Mouse (Mus musculus) mouse embryonic stem cell (cell line): ENCODE measurements at regions not wholly inside any gene's neighbourhood (a gene's known extent, or its start where the extent isn't known, plus 50 kb on each side); places are given as distances from the start of the nearest gene placed in this dataset.

Experiments
- in situ Hi-C, 2 experiments: fragments of 300-500 bp; cut with MboI; formaldehyde crosslinking; loops; 1 replicate in 1 of 2; 3 replicates in 1 of 2; pipeline ENCODE4 v1.14.3; 2019 to 2020; ENCODE audit warnings: low sequenced_read_pairs in 2 of 2, low pct_unique_long_range_greater_than_20kb in 1 of 2, mixed read lengths in 1 of 2; ENCODE audit not compliant: unreplicated experiment in 1 of 2

DNA sequence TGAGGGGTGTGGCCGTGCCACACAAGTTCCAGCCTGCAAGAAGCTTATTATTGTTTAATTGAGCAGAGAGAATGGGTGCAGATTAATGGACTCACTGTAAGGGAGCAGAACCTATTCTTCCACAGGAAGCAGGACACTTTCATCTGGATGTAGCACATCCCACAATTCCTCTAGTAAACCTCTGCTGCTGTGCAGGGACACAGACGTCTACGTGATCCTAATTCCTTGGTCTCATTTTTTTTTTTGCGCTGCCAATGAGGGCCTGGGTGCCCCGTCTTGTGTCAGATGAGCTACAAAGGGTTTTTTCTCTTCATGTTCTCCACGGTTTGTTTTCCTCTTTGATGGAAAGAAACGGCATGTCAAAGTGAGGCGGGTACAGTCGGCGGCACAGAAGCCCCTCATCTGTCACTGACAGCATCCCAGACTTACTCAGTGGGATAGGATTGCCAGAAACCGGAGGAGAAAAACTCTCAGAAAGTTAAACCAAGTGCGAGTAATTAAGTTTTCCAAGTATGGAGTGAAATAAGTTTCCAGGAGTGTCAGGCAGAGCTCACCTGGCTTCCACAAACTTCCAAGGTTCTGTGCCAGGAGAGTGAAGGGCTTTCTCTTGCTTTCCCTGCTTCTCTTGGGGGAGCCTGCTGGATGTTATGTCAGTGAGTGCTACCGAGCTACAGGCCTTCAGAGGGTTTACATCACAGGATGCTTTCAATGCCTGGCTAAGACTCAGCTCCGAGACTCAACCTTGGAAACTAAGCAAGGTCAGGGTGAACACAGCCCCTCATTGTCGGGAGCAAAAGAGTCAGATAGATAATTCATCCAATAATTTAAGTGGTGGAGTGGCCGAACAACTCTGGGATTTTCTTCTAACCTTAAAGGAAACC, 221.1 kb downstream of the Ankrd50 start:
- in situ Hi-C loops, result loop anchor here (25.0 kb wide), 2 partner anchors 324 to 574 kb away; no protein-coding TSS in a partner anchor

DNA sequence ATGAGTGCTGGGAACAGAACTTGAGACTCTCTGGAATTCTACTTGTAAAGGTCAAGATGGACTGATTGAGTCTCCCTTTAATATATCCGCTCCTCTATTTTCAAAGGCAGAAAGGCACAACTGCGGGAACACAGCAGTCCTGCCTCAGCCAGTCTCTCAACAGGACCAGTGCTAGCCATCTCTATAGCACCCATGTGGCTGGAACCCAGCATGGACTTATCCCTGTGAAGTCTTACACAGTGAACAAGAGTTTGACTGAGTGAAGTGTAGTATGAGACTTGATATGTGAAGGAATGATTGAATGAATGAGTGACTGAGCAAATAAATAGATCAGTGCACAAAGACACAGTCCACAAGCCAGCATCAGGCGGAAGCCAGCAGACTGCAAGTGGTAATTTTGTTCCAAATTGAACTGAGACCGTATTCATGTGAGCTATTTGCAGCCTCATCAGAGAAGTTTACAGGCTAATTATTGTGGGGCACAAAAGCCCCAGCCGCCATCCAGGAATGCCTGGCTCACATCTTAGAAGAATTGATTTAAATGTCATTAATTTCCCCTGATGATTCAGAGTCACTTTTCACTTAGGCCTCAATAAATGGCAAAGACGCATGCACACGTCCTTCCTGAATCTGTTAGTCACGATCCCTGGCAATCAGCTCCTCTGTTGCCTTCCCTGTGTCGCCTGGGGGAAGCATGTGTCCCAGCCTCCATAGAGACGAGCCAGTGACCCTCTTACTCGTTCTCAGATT, 223.1 kb downstream of the Ankrd50 start:
- in situ Hi-C loops, result loop anchor here (25.0 kb wide), 2 partner anchors 326 to 576 kb away; no protein-coding TSS in a partner anchor

DNA sequence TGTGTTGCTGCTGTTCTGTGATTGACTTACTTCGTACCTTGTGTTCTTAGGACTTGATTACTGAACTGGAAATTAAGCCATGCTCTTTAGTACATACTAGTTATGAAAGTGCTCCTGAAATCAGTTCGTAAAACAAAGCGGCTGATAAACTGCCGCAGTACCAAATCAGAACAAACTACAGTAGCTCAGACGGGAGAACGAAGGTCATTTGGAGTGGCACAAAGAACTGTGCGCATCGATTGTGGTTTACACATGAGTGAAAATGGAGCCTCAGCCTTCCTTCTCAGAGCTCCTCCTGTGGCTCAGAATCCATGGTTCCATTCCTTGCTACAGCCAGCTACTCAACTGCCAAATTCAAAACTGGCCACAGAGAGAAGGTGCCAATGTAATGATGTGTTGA, 225.4 kb downstream of the Ankrd50 start:
- in situ Hi-C loops, result loop anchor here (25.0 kb wide), 2 partner anchors 328 to 578 kb away; no protein-coding TSS in a partner anchor

DNA sequence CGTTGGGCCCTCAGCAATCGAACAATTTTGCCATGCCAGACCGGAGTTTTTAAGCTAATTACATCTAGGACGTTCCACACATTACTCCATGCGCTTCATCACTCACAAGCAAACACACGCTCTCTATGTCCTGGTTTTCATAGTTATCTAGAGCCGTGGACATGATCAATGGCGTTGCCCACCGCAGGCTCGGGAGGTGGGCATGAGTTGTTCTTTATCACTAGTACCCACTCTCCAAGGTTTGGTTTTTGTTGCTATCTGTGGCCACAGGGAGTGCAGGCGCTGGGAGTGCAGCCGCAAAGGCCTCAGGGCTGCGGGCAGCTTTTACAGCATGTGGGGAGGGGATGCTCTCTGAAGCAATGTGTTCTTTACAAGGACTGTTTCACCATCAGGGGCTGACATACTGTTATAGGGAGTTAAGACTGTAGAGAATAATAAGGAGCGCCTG, 226.8 kb downstream of the Ankrd50 start:
- in situ Hi-C loops, result loop anchor here (25.0 kb wide), 2 partner anchors 329 to 579 kb away; no protein-coding TSS in a partner anchor

DNA sequence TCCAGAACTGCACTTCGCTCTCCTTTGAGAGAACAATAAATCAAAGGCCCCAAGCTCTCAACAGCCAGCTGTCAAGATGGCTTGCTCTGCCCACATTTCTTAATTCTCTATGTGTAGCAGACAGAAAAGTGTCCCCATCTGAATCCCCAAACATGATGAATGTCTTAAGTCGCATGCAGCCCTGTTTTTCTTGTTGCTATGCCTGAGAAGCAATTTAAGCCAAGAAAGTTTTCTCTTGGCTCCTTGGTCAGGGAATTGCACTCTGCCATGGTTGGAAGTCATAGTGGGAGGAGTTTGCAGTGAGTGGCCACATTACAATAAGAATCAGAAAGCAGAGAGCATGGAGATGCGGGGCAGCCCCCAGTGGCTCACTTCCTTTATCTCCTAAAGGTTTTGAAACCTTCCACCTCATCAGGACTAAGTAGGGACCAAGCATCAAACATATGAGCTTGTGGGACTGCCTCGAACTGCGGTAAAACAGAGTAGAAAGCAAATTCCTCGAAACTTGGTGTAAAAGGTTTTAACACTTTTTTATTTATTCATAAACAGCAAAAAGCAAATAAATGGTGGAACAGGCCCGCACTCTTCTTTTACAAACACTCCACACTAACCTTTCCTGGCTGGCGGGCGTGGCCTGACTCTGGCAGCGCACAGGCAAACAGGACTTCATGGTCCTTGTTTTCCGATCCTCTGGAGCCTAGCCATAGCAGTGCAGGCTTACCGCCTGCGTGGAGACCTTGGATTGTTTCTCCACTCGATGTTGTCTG, 227.4 kb downstream of the Ankrd50 start:
- in situ Hi-C loops, result loop anchor here (25.0 kb wide), 2 partner anchors 330 to 580 kb away; no protein-coding TSS in a partner anchor

DNA sequence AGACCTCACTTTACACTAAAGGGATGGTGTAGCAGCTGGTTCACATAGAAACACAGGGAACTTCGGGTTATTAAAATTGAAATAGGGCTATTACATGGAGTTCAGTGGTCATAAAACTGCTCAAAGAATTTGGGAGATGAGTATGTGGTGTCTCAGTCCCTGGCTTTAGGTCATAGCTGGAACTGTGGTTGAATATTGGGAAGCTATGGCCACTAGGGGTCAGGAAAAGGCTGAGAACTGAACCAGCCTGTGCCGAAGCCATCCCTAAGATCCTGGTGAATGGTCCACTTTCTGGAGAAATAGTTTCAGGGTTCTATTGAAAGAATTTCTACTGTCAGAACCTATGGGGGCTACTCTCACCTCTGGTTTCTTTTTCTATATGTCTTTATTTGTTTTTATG, 229.0 kb downstream of the Ankrd50 start:
- in situ Hi-C loops, result loop anchor here (25.0 kb wide), 2 partner anchors 332 to 582 kb away; no protein-coding TSS in a partner anchor

DNA sequence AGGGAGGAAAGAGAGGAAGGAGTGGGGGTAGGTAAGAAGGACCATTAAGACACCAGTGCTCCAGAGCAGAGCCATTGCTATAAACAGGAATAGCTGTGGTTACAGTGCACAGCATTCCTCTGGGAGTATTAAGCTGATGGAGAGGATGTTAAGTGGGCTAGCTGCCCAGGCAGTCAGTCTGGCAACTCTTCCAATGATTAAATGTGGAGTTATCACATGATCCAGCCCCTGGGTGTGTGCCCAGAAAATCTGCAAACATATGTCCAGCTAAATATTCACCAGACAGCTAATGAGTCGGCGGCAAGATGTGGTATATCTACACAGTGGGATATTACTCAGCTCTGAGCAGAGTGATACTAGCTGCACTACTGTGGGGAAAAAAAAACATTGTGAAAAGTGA, 229.7 kb downstream of the Ankrd50 start:
- in situ Hi-C loops, result loop anchor here (25.0 kb wide), 2 partner anchors 332 to 582 kb away; no protein-coding TSS in a partner anchor

DNA sequence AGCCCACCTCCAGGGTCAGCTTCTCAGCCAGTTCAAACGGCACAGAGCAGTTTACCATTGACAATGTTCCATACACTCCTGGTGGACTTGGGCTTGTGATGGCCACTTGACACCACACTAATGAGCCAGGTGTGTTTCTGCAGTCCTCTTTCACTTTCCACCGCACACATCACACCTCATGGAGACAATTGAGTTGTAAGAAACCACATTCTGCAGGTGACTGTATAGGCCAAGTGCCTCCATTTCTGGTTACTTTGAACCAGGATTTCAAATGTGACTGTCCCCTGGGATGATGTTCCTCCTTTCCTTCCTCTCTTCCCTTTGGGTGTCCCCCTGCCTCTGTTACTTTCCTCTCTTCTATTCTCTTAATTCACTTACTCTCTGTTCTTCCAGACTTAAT, 233.1 kb downstream of the Ankrd50 start:
- in situ Hi-C loops, result loop anchor here (25.0 kb wide), 2 partner anchors 336 to 586 kb away; no protein-coding TSS in a partner anchor

DNA sequence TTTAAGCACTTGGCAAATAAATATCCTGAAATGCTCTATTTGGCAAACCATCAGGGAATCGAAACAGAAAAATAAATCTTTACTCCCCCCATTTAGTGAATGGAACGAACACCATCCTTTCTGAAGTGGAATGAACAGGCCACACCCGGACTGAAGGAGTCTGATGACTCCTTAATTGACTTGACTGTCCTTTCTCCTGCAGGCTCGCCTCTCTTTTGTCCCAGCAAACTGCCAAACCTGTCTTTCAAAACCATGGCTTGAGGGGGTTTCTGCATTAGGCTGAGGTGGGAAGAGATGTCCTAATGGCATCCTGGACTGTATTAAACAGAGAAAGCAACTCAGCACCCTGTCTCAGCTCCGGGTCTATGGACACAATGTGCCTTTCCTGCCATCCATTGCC, 234.1 kb downstream of the Ankrd50 start:
- in situ Hi-C loops, result loop anchor here (25.0 kb wide), 2 partner anchors 337 to 587 kb away; no protein-coding TSS in a partner anchor

DNA sequence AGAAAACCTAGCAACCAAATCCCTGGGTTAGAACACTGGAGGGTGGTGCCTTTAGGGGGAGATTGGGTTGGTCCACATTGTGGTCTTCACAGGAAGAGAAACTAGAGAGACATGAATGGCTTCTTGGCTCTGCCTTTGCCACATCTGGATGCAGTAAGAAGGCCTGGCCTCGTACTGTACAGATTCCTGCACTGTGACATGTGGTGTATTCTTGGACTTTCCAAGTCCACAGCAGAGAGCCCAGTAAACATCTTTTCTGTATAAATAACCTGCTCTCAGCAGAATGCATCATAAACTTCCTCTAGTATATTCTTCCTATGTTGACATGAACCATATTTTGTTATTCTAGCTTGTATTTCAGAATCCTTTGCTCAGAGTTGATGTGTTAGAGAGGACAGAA, 235.7 kb downstream of the Ankrd50 start:
- in situ Hi-C loops, result no loop called here

DNA sequence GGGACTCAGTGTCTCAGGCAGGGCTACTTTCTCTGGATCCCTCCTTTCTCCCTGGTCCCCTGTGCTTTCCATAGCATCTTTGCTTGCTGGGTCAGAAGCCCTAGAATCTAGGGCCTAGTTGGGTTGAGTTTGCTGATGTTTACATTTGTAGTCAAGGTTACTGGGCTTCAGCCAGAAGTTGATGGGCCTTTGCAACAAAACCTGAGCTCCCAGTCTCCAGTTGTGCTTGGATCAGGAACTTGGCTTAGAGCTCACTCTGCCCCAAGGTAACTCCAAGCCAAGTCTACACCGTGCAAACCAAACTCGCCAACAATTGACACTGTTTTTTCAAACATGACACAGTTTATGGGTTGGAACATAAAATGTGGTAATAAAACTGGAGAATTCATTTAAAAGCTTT, 238.2 kb downstream of the Ankrd50 start:
- in situ Hi-C loops, result no loop called here

DNA sequence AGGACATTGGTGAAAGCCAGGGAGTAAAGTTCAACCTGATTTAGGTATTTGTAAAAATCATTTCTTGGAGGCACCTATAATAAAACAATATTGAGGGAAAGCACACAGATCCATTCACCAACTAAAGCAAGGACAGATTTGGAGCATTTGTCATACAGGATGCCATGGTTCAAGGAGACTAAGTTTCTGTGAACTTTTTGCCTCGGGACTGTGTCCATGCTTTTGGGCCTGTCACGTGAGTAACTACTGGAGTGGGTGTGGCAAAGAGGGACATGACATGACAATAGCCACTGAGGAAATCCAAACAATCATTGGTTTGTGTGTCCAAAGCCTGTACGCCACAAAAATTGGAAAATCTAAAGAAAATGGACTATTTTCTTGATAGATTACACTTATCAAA, 241.4 kb downstream of the Ankrd50 start:
- in situ Hi-C loops, result no loop called here

DNA sequence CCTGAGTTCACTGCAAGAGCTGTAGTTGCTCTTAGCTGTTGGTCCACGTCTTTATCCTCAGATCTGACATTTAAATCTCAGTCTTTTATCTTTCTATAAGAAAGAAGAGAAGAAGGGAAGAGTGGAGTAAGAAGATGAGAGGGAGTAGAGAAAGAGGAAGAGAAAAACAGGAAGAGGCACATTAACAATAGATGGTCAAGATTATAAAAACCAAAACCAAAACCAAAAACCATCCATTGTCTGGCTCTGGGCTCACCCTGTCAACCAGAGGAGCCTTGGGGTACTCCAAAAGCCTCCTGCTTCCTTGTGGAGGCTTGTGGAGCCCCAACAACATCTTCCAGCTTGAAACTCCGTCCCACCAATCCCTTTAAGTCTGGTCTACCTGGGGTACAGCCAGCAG, 247.0 kb downstream of the Ankrd50 start:
- in situ Hi-C loops, result no loop called here

DNA sequence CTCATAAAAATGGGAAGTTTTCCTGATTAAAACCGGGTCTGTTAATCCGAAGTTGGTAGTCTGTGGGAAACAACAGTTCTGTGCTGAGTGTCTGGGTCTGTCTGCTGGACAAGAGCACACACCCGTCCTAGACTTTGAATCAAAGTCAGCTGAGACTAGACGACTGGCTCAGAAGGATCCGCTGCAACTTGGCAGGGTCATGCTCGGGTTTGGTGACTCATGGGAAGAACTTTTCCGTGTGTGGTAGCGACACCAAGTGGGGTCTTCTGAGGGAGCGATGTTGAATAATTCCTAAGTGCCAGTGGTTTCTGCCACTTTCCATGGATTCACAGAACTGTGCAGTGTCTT, 248.9 kb downstream of the Ankrd50 start:
- in situ Hi-C loops, result no loop called here

DNA sequence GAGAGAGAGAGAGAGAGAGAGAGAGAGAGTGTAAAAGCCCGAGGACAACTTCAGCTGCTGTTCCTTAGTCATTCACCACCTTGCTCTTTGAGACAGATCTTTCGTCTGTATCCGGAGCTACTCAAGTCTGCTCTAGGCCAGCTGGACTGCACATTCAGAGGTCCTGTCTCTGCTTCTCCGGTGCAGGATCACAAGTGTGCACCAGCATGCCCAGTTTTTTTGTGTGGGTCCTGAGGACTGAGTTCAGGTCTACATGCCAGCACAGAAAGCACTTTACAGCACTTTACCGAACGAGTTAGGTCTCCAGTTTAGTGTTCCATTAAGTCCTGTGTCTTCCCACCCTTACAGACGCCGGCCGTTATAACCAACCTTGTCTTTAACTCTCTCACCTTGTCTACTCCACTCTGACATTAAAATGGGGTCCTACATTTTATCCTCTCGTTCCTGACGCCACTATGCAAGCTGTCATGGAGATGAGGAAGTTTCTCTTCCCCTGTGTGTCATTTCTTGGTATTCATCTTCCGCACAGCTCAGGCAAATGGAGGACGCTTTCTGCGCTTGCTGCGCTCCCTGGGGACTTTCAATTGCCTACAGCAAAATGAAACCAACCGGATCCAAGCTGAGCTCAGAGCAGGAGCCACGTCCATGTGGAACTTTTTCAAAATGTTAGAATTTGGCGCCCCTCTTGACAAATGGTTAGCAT, 249.5 kb downstream of the Ankrd50 start:
- in situ Hi-C loops, result no loop called here

DNA sequence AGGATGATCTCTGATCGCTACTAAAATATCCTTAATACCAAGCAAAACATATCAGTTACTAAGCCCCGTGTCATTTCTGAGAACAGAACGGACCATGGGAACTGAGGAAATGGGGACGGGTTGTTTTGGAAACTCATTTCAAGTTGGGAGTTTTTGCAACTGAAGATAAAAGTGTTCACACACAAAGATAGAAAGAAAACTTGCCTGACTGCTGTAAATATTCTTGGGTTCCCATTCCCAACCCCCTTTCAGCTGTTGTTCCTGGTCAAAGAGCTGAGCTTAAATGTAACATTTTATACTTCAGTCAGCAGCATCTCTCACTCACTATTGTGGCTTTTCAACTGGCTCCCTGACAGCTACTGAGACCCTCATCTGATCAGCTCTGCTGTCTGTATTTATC, 250.1 kb downstream of the Ankrd50 start:
- in situ Hi-C loops, result no loop called here

DNA sequence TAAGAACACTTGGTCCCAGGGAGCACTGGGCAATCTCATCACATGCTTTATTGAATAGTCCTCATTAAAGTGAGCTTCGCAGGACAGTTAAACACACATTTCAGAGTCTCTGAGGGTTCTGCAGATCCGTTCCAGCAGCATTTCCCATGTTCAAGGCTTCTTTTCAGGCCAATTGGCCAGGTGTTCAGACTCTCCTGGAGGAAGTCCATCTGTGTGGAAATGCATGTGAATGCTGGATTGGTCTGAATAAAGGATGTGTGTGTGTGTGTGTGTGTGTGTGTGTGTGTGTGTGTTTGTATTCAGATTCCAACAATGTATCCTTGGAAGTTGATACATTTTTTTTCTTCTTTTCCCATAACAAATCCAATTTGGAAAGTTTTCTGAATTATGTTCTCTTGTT, 250.6 kb downstream of the Ankrd50 start:
- in situ Hi-C loops, result no loop called here

DNA sequence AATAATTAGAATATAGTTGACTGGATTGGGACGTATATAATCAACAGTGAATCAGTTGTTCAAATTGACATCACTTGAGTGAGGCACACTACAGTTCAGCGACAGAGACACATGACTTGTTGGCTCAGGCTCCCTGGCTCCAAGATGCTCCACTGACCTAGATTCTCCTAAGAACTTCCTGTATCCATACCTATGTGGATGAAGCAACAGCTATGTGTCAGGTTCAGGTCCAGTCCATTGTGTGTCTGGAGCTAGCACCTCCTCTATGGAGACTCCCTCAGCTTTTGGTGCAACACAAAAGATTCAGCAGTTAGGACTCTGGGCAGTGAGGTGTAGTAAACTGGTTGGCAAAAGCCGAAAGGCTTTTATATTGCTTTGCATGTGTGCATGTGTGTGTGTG, 251.6 kb downstream of the Ankrd50 start:
- in situ Hi-C loops, result no loop called here
